Mouse (Mus musculus): Measurements from ENCODE around the gene Igf1r.

The Igf1r gene

GRCm38 (mm10) chr7:68054956-68055355 lies 102.3 kb downstream of the Igf1r start:
- peak; percentile 33 to 34 for DNase-seq

DNA sequence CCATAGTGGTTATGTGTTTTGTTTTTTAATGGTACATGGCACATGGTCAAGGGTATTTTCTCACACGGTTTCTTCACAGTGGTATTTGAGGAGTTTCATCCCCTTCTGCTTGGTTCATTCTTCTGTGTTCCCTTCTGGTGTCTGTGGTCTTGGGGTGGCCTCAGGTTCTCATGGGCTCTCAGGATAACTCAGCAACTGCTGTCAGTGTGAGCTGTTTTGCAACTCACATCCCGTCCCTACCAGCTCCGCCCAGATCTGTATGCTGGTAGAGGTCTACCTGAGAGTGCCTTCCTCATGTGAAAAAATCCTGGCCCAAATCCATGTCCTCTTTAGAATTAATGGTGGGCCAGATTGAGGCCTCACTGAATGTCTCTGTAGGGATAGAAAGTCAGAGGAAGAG lies 104.4 kb downstream of the Igf1r start:
- DNase-seq, result no peak

GRCm38 (mm10) chr7:68059690-68060089 lies 107.1 kb downstream of the Igf1r start:
- no peak for DNase-seq

GRCm38 (mm10) chr7:68061434-68061833 lies 108.8 kb downstream of the Igf1r start:
- DNase-seq, result no peak

- no peak for DNase-seq
These were observed 109.7 kb downstream of the Igf1r start for GRCm38 (mm10) chr7:68062170-68062848.

DNA sequence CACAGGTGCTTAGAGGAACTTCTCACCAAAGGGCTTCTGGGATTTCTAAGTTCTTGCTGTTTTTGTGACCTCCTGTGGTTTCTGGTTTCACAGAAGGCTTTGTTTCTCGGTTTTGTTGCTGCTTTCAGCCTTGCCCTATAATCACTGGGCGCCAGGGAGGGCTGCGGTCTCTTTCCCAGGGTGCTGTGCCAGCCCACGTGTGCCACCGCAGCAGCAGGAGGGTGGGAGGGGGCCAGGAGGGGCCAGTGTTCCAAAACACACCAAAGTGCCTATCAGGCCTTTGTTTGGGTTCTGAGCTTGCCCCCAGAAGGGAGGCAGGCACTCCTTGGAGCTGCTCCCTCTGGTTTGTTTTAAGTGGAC lies 110.2 kb downstream of the Igf1r start:
- DNase-seq, result peak; percentile 23 to 43

DNA sequence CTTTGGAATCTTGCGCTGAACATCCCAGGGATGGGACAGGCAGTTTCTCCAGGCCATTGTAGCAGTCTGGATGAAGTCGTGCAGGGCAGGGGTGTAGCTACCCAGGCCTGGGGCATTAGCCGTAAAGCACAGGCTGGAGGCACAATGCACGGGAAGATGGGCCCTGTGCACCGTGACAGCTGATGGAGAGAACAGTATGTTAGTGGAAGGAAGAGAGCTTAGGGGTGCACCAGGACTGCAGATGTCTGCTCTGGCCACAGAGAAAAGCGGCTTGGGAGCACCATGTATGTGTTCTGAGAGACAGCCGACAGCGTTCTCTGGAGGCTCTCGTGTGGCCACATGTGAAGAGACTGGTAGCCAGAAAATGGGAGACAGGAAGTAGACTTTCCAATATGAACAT lies 111.1 kb downstream of the Igf1r start:
- no peak for DNase-seq

DNA sequence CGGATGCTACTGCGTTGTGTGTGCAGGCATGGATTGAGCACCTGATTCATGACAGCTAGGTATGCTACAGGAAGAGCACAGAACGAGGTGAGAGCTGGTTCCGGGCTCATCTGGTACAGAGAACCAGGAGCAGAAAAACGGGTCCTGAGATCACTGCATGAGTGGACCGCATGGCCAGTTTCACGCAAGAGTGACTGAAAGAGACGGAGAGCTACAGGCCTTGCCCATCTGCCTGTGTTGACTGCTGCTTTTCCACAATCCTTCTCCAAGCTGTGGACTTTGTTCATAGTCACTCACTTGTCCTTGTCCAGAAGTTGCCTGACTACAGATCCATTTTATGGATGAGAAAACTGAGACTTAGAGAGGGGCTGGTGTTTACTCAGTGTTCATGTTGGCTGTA lies 111.5 kb downstream of the Igf1r start:
- no peak for DNase-seq

DNA sequence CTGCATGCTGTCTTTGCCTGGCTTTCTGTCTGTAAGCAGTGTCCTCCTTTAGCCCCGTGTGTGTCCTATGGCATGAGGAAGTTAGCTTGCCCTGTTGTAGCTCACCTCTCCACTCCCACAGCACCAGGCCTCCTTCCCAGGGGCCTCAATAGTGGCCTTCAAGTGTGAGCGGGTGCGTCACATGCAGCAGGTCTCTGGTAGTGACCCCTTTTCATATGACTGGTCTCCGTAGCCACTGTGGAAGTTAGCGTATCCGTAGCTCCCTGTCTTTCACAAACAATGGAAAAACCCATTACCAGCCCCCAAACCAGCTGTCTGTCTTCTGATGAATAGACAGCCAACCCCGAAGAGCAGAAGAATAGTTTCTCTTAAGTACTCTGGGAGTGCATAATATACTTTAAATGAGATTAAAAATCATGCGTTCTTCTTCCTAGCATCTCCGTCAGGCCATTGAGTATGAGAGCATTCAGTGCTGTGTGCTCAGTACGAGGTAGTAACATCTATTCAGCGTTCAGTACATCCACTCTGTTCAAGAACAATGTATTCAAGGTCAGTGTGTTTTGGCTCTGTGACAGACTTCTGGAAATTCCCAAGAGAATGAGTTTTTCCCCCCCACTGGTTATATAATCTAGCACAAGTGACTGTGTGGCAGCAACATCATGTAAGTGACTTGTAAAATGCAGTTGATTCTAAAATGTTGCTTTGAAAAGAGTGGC lies 112.2 kb downstream of the Igf1r start:
- DNase-seq, result no peak

DNA sequence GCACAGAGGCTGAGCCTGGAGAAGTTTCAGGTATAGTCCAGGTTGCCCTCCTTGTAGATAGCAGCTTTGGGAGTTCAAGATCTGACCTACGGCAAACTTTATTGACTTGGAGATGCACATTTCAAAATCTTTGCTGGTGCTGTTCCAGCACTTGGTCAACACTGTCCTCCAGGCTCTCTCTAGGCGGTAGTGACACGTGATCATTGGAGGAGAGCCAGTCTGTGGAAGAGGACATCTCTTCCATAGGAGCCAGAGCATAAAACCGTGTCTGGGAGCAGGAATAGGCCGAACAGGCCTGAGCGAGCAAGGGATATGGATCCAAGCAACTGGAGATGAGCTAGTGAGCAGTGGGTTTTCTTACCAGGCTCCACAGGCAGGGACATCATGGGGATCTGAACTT lies 113.3 kb downstream of the Igf1r start:
- DNase-seq, result no peak

- no peak for DNase-seq
These were observed 114.7 kb downstream of the Igf1r start for GRCm38 (mm10) chr7:68067321-68067720.

DNA sequence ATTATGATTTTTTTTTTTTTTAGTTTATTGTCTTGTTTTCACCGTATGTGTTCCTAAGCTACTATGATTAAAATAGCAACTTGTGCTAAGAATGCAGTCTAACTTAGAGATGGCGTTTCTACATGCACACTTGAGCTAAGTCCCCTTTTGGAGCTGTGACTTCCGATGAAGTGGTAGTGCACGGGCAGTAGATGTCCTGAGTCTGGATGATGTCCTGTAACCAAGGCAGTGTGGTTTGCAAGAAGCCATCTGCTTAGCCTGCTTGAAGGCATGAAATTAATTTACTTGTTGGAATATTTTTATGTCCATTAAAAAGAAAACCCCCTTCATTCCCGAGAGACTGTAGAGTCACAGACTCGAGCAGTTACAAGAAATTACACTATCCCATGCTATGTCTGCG lies 116.7 kb downstream of the Igf1r start:
- DNase-seq, result no peak

DNA sequence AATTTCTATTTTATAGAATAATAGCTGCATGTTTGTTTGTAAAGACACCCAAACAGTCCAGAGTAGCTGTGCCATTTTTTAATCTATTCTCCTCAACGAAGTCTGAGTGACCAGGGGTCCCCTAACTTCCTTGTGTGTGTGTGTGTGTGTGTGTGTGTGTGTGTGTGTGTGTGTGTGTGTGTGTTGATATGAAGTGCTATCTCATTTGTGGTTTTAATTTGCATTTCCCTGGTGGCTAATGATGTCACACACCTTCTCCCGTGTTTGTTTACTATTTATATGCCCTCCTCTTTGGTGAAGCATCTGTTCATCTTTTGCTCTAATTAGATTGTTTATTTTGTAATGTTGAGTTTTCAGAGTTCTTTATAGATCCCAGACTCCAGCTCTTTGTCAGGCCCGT lies 117.4 kb downstream of the Igf1r start:
- no peak for DNase-seq

DNA sequence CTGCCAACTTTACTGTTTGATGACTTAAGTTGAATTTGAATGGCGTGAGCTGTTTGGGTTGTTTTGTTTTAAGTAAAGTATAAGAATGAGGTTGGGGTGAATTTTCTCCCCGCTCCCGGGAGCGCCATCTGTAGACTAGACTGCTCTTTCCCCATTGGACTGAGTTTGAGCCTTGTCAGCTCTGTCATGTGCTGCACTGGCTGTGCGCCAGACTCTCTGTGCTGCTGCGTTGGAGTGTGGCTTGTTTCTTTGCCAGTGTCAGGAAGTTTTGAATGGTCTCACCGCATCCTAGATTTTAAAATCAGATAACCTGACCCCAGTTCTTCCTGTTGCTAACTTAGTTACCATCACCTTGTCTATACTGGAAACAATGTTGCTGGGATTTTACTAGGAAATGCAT lies 118.0 kb downstream of the Igf1r start:
- DNase-seq, result peak; percentile 46 to 56

- no peak for DNase-seq
These were observed 118.4 kb downstream of the Igf1r start for GRCm38 (mm10) chr7:68071050-68071449.

DNA sequence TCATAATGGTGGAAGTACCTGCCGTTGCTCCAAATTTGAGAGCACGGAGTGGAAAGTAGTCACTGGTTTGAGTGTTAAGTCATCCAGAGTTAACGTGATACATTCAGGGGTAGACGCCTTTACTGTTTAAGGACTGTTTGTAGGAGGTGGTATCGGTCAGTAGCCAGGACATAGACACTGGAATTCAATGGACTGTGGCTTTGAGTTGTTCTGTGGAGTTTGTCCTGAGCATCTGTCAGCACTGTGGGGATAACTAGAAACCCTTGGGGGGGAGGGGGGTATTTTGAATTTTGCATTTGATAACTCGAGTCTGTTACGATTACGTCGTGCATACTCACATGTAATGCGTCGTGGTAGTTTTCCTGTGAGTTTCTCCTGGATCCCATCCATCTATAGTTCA lies 119.1 kb downstream of the Igf1r start:
- no peak for DNase-seq

DNA sequence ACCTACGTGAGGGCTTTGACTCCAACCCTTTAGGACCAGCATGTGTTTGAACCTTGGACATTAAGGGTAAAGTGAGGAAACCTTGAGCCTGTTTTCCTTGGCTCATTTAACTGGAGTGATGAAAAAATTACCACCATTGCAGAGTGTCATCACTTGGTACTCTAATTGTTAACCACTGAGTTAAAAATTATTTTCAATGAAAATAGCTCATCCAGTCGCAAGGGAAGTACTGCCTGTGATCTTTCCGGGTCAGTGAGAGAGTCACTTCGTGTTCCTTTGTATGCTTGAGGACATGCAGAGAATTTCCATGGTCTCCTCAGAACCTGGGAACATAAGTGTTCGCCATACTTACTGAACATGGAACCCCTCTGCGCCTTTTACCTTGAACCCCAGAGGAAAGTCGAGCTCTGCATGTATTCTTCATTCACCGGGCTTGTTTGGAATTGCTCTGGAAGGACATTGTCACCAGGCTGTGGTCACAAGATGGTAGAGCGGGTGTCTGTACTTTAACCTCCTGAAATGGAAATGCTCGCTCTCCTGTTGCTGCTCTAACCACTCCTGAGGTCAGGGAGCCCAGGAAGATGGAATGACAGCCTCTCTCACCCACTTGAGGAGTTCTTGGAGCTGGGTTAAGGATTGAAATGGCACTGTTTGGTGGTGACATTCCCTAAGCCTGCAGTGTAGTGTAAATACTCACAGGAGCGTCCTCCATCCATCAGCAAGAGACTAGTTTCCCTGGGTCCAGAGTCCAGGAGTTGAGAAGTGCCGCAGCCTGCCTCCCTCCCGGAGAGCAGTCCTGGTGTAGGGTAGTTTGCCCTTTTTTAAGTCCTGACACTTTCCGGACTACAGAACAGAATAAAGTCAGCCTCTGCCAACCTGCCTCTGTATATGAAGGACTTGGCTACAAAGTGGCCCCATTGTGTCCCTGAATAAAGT lies 120.2 kb downstream of the Igf1r start:
- DNase-seq, result no peak

- DNase-seq, result no peak
These were observed 120.8 kb downstream of the Igf1r start for GRCm38 (mm10) chr7:68073460-68073806.

GRCm38 (mm10) chr7:68074748-68075147 lies 122.1 kb downstream of the Igf1r start:
- DNase-seq, result no peak

GRCm38 (mm10) chr7:68075401-68075800 lies 122.8 kb downstream of the Igf1r start:
- DNase-seq, result no peak

DNA sequence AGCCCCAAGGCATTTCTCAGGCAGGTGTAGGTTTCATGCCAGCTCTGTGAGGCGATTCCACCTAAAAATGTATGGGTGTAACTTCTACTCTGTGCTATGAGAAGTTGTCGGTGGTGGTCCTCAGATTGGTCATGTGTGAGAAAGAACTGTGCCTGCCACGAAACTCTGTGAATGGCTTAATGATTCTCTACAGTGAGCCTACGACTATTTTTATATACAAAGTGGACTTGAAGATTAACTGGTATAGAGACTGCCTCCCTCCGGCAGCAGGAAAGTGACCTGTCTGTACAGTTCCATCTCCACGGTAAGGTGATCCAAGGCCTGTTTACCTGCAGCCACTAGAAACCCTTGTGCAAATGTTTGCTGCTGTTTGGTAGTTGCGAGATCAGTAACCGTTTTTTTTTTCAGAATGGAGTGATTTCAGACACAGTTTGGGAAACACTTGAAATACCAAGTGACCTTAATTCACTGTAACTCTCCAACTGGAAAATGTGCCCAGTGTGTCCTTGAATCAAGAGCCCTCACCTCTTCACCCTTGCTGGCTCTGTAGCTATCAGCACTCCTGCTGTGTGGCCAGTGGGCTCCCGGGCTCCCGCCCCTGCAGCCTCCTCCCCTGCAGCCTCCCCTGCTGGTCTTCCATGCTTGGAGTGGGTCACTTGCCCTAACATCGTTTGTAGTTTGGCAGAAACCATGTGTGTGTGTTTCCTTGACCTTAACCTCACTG lies 127.7 kb downstream of the Igf1r start:
- no peak for DNase-seq

- DNase-seq, result peak; percentile 22 to 23
These were observed 132.7 kb downstream of the Igf1r start for GRCm38 (mm10) chr7:68085338-68085737.

DNA sequence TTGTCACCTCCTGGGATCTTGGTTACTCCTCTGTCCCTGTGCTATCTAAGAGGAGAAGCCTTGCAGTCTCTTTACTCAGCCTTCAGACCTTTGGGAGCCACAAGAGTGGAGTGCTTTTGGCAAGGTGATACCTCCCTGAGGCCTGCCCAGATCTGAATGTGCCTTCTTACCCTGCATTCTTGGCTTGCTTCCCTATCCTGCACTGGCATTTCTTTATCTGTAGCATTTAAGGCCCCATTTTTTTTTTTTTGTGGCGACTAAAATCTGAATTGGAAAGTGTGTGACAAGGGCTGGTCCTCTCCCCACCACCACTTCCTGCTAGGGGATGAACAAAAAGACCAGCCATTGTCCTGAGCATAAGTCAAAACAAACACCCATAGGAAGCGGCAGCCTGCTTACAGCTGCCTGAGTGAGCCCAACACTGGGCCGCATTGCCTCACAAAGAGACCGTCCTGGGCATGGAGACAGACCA lies 133.3 kb downstream of the Igf1r start:
- no peak for DNase-seq
